Mouse (Mus musculus) brain, embryonic 14.5 days (tissue): Measurements from ENCODE around the gene Prdm8.

Source experiments
- CTCF ChIP-seq: fragments of 200-500 bp; IDR thresholded peaks from 2 replicates; pipeline ENCODE4 v1.5.1; 2012; ENCODE audit warnings: inconsistent platforms, mild to moderate bottlenecking, moderate library complexity, borderline replicate concordance; ENCODE audit not compliant: insufficient read depth, insufficient read length; ENCODE audit errors: extremely low read depth
- POLR2A ChIP-seq: fragments of 200-500 bp; IDR thresholded peaks from 2 replicates; pipeline ENCODE4 v1.6.1; 2012; ENCODE audit warnings: mild to moderate bottlenecking, inconsistent platforms, borderline replicate concordance; ENCODE audit not compliant: poor library complexity, insufficient read depth, insufficient read length, severe bottlenecking; ENCODE audit errors: extremely low read depth

GRCm38 (mm10) chr5:98189181-98190180 lies 22.5 kb downstream of the Prdm8 start:
- TF ChIP-seq CTCF (no peak), POLR2A (no peak)
